Mouse (Mus musculus) large intestine, adult 2 months (tissue): ENCODE measurements at regions not wholly inside any gene's neighbourhood (a gene's known extent, or its start where the extent isn't known, plus 50 kb on each side); places are given as distances from the start of the nearest gene placed in this dataset.

Source experiments
- DNase-seq: peaks from one replicate; pipeline ENCODE4 v3.0.0-alpha.2; 2012; ENCODE audit warnings: low read depth, low spot score
- WGBS: fragments of 180-500 bp; shearing (Covaris S2); methylation state at CpG from one replicate; pipeline ENCODE4 v1.1.7; 2018; 5-methylcytosine and 5-hydroxymethylcytosine counted together

DNA sequence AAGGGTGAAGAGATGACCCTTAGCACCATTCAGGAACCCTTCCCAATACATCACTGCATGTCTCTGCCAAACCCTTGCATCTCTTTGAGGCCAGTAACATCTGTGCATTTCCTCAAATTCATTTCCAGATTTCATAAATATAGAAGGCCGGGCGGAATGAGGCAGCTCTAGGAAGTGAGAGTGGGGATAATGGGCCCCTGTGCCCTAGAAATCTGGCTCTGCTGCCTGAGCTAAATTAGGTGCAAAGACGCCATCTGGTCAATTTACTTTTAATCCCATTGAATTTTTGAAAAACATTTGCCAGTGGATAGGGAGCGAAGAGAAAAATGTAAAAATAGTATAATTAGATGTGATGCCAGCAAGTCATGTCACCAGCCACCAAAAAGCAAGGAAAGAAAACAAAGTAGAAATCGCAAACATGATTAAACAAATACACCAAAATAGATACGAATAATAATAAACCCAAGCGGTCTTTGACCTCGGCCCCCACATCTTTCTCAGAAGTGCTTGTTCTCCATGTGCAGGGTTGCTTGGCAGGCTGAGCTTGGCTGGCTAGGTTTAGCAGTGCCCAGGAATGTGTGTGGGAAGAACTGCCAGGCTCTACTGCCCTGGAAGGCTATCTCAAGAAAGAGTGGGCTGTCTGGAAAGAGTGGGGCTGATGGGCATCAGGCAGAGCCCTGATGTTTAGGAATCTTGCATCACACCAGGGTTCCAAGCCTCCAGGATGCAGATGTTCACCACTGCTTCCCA is 205.7 kb downstream of the Adamts15 start:
- no peak for DNase-seq
- 80% methylated on average over 8 of the region's 8 CpGs for WGBS

DNA sequence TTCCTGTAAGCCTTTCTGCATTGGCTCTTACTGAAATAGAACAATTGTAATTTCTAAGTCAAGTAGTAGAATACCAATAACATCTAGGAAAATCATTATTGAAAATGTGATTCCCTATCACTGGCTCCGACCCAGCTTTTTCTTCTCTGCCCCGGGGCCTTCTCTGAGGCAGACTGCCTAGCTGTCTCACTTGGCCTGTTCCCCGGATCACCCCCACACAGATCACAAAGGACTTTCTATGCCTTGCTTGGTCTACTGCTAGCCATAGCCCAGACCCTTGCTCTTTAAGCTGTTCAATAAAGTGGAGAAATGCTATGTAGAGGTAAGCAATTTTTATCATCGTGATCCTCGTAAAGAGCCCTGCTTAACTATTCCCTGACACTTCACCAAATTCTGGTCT is 212.1 kb downstream of the Adamts15 start:
- 87% methylated on average over 5 of the region's 5 CpGs for WGBS
- no peak for DNase-seq

DNA sequence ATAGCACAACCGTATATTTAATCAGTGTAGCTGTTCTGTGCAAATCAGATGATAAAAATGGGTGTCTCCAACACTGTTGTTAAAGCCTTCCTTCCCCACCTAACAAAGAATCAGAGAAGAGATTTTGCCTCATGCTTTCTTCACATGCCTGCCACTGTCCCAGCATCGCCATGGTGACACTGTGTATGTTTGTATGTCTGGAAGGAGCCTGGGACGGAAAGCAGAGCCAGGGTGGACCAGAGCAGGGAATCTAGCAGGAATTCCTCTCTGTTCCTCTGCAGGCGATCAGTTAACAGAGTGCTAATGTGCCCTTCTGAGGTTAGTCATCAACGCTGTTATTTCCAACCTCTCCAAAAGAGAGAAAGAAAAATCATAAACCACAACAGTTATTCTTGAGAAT is 222.4 kb downstream of the Adamts15 start:
- no peak for DNase-seq
- 57% methylated on average over 5 of the region's 5 CpGs for WGBS

DNA sequence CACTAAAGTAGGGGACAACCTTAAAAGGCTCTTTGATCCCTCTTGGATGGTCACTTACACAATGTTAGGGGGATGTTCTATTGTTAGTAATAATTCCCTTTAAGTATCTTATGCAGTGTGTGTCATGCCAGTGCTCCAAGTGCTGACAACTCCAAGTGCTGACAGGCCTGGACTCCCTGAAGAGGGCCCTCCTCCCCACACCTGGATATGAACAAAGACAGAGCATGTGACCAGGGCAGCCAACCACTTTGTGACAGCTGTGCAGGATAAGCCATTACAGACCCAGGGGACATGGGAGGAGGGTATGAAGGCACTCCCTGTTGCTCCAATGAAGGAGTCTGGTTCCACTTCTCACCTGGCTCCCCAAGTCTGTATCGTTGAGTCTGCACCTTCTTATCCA is 224.7 kb downstream of the Adamts15 start:
- no peak for DNase-seq
- WGBS: 83% methylated on average over 1 of the region's 1 CpGs

DNA sequence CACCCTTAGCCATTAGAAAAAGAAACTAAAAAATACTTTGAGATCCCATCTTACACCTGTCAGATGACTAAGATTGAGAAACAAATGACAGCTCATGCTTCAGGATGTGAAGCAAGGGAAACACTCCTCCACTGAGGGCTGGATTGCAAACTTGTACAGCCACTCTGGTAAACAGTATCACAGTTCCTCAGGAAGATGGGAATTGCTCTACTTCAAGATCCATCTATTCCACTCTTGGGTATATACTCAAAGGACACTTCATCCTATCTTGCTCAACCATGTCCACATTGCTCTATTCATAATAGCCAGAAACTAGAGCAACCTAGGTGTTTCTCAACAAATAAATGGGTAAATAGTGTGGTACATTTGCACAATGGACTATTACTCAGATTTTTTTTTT is 241.2 kb downstream of the Snx19 start:
- DNase-seq: no peak

DNA sequence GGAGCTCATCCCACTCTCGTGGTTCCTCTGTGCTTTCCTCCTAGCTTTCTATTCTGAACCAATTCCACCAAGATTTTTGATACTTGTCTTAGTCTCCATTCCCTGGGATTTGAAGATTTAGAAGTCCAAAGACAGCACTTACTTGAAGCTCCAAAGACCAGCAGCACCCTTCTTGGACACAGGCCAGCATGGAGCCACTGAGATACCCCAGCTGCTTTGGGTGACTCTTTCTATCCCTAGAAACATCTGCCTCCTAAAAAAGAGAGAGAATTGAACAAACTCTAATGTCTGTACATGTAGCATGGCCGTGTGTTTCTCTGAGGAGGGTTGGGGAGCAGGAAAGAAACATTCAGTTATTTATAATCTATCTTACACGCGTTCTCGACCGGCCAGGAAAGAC is 235.5 kb downstream of the Snx19 start:
- DNase-seq: no peak
- WGBS: 78% methylated on average over 6 of the region's 6 CpGs

DNA sequence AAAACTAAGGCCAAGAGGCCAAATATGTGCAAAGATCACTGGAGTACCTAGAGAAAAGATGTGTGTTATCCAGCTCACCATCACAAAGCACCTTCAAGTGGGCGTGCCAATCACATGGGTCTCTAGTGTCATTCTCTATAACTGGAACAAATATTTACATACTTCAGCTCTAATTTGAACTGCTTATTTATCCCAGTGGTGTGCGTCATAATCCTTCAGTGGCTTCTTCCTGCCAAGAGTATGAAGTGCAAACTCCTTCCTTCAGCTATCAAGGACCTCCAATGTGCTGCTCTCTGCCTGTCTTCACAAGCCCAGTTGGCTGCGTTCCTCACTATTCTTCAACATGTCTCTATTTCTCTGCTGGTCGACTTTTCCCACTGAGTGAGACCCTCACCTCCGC is 227.1 kb downstream of the Snx19 start:
- WGBS: 59% methylated on average over 5 of the region's 5 CpGs
- DNase-seq: no peak

DNA sequence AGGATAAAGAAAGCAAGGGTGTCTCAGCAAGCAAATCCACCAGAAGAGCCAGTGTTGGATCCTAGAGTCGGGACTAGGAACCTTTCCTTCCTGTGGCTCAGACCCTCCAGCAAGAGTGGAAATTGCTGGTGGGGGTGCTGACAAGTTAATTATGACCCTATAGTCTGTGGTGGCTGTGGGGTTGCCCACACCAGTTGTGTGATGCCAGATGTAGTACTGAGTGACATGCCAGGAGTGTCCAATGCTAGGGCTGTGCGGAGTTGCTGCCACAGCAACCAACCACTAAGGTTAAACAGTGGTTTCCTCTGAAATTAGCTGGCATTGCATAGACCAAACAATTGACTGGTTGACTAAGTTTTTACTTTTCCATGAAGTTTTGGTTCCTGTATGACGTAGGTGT is 226.3 kb downstream of the Snx19 start:
- no peak for DNase-seq
- 90% methylated on average over 3 of the region's 3 CpGs for WGBS

DNA sequence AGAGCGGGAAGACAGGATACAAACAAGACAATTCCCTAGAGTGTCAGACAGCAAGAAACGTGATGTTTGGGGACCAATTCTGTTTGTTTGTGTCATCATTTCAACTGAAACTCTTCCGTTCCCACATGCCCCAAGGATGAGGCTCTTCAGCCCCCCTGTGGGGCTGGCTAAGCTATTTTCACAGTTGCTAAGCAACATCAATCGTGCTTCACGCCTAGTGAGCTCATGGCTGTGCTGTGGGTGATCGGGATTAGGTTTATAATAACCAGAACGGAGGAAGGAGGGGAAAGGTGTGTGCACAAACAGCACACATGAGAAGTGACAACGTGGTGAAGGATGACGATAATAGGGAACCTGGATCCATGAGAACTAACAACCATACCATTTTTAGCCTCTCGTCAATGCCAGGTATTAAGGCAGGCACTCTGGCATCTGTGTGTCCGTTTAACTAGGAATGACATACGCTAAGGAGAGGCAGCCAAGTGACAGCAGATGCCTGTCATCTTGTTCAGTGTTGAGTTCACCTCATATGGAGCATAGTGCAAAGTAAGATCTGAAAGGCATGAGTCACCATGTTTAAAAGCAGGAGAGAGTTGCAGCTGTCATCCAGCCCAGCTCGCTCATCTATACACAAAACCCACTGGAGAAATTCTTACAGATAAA is 222.6 kb downstream of the Snx19 start:
- WGBS: 85% methylated on average over 13 of the region's 13 CpGs
- no peak for DNase-seq

DNA sequence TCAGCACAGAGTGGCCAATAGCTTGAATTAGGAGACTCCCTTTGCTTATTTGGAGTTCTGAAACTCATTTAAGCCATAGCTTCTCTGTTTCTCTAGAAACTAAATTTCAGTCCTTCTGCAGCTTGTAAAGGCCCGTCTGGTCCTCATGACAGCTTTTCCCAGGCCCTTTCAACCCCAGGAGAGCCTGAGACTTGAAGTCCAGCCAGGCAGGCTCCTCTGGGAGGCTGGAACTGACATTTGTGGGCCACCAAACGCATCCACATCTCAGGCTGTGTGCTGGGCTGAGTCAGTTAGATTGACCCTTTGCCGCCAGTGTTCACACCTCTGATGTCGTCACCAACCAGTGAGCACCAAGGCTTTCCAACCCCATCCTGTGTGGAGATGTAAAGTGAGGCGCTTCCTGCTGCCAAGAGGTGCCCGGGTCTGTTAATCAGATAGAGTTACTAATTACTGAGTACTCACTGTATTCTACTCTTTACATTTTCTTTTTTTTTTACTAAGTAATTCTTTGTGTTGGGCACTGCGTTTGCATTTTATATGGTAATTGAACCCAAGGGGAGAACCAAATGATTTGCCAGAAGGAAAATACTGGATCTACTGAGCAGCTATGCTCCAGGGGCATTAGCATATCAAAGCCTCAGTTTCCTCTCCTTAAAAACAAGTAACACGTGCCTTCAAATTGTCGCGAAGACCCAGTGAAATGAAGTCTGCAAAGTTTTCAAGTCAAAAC is 207.0 kb downstream of the Snx19 start:
- WGBS: 74% methylated on average over 10 of the region's 10 CpGs
- no peak for DNase-seq

DNA sequence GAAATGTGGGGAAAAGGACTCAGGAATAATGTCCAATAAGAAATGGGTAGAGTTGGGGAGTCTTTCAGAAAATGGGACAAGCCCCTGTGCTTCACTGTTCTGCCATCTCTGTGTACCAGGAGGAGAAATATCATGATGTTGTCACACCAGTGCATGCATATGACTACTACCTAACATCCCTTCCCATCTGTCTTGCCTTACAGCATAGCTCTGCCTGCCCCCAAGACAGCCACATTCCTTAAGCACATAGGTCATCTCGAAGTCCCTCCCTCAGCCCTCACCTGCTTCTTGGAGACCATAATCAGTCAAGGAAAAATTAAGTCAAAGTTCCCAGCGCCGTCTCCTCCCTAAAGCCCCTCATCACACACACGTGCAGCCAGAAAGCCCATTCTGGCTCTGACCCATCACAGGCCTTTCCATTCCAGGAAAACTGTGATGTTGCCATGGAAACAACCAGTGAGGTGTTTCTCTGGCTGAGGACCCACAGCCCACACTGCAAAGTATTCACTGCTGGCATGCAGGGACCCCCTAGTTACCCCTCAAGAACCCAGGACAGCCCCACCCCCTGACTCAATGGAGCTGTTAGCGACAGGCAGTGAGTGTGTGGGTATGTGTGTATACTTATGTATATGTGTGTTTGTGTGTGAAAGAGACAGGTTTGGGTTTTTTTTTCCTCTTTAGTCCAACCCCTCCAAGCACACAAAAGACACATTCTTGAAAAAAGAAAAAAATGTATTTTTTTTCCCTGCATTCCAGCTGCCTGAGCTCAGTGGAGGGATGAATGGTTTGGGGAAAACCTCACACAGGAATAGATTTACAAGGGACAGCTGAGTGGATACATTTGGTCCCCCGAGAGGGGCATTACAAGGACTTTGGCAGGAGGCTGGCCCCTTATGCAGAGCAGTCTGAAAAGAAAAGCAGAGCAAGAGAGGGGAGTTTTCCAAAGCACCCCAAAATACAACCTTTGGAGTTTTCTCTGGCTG is 205.5 kb downstream of the Snx19 start:
- WGBS: 41% methylated on average over 6 of the region's 6 CpGs
- no peak for DNase-seq

DNA sequence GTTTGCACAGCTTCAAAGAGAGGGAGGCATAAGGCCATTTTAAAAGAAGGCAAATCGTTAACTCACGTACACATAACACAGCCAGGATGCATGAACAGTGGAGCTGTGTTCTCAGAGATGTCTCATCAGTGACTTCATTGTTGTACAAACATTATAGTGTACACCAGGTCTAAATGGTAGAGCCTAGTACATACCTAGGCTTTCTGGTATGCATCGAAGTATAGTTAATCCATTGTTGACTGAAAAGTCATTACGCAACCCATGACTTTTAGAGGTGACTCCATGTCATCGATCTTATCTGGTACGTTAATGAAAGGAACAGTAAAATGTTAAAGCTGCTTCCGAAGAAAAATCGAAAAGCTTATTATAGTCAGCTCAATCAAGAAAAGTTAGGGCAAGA is 198.7 kb downstream of the Snx19 start:
- no peak for DNase-seq
- WGBS: 69% methylated on average over 8 of the region's 8 CpGs

DNA sequence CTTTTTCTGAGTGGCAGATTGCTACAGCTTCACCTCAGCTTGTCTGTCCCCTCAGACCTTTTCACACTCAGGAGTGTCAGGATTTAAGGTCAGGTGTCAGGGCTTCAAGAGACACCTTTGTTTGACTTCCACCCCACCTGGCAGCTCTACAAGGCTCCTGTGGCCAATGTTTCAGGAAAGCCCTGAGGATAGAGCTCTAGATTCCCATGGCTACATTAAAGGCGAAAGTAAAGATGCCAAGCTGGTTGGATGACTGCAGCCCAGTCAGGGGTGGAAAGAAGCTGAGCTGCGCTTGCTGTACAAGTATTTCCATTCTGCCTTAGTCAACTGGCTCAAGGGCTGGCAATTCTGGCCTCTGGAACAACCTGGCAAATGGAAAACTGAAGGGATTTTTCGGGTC is 198.2 kb downstream of the Snx19 start:
- DNase-seq: no peak
- WGBS: 78% methylated on average over 3 of the region's 3 CpGs

DNA sequence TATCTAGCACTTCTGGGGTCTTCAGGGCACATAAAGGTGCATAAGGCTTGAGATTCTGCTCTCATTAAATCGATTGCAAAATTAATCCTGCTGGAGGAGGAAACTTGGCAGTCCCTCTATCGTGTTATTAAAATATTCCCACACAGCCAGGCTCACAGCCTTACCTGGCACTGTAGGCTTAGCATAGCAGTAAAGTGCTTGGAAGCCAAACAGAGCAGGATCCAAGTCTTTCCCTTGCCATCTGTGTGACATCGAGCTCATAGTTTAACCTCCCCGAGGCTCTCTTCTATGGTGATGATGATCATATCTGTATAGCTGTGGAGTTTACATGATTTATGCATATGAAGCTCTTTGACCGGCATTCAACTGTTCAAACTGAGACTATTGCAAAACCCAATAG is 197.6 kb downstream of the Snx19 start:
- WGBS: 82% methylated on average over 5 of the region's 5 CpGs
- DNase-seq: no peak

DNA sequence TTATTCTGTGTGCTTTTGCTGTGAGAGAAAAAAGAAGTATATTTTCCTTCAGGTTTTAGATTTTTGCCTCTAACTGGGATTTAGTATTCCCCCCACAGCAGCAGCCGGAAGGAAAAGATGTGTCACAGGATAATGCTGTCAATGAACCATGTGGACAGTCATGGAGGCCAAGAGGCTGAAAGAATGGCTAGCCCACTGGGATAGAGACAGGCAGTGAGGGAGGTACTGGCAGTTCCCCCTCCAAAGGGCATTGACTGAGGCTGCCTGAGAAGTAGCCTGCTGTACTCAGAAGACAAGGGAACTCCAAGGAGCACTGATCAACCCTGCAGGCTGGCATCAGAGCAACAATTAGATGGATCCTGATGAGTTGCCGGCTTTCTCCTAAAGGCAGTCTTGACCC is 192.4 kb downstream of the Snx19 start:
- no peak for DNase-seq
- WGBS: 91% methylated on average over 2 of the region's 2 CpGs

DNA sequence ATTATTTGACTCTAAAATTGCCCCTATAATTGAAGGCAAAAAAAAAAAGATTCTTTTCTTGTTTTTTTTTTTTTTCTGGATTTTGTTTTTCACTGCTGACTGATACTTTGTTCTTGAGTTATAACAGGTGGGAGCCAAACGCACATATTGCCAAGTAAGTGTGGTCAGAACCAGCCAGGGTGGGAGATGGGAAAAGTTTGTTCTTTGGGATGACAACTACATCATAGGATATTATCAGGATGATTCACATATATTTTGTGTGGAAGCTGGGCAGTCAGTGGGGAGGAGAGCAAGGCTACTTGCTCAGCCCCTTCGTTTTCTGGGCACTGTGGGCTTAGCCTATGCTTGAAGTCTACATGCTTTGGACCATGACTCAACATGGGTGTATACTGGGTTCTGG is 191.3 kb downstream of the Snx19 start:
- DNase-seq: no peak
- WGBS: 81% methylated on average over 2 of the region's 2 CpGs

DNA sequence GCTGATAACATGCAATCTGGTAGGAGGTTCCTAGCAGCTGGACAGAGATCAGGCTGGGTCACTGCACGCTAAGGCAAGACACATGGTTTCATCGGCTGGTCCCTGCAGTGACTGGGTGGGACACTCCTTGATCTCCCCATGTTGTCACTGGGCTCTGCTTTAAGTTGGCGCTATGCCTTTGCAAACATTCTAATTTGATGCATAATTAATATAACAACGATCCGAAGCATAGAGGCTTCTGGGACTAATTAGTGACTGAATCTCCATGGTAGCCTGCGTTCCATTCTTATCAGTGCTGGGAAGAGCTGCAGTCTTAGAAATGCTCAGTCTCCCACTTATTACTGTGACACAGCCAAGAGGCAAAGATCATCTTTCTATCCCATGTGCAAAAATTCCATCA is 186.8 kb downstream of the Snx19 start:
- DNase-seq: no peak
- WGBS: 72% methylated on average over 6 of the region's 6 CpGs

DNA sequence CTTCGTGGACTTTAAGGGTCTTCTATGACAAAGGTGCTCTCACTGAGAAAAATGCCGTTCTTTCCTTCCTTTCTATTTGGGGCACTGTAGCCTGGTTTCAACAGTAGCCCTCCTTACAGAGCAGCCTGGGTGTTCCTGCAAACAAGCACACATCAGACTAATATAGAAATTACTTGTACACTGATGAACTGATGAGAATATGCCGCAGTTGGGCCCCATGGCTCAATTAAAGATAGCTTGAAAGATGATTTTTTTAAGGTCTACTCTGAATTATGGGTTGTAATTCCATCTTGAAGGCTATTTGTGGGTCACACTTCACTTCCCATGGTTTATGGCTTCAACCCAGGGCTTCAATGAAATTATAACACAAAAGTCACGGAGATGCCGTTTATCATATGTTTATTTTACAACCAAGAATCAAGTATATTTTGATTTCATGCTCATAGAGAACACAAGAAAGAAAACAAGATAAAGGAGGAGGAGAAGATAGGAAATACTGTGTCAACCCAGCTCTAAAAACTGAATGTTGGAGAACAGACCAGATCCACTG is 186.2 kb downstream of the Snx19 start:
- WGBS: 76% methylated on average over 5 of the region's 5 CpGs
- DNase-seq: no peak

DNA sequence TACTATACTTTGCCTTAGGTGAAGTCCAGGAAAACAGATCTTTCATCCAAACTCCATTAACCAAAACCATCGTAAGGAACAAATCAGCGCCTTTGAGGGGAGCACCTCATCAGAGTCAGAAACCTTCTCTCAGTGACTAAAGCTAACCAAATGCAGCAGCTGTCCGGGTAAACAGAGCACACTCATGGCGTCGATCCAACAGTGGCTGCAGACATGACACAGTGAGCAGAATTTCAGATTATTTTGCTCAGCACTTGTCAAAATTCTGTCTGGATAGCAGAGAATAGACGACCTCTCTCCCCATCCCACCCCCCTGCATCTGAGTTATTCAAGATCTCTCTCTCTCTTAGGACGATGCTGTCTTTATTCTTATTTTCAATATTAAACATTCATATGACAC is 183.4 kb downstream of the Snx19 start:
- DNase-seq: no peak
- WGBS: 64% methylated on average over 7 of the region's 7 CpGs

DNA sequence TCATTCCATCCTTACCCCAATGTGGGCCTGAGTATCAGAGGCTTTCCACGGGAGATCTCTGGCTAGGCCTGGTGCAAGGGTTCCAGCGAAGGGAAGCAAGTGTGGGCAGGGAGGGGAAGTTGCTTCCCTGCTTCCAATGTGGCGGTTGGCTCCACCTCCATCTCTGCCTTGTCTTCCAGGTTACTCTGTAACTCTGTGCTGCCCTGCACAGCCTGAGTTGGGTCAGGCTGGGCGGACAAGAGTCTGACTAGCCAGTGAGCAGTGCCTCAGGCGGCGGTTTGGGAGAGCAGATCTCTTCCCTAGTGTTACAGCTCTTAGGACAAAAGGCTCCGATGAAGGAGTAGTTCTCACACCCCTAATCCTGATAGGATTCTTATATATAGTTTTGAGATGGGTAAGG is 172.8 kb downstream of the Snx19 start:
- no peak for DNase-seq
- 75% methylated on average over 7 of the region's 7 CpGs for WGBS
